Mouse (Mus musculus): ENCODE results near the gene Rbm42. TPM values are rescaled to one million over a fixed set of nuclear protein-coding genes. Genes with fewer than 3 reads are reported as not detected.

Gene Rbm42
- polyA plus RNA-seq, 1 experiment from 2014 or later = 119 TPM

- Histone ChIP-seq H3K27ac (ENCODE audit: low read depth, low read length) (no peak overlapping the region), H3K4me1 (replicated peaks; ENCODE audit: control insufficient read depth, insufficient read depth, low read length) (peaks cover 2% of the 10 kb centered on the region; the same call in 1 of the 2 replicates), H3K36me3 (ENCODE audit: control insufficient read depth, insufficient read depth, low read length) (no peaks in the 10 kb centered on the region), H3K9ac (ENCODE audit: low read depth, low read length) (no peak overlapping the region), H3K4me3 (ENCODE audit: low read depth, low read length) (no peak overlapping the region), H3K4me2 (replicated peaks; ENCODE audit: low read depth, low read length) (no peak overlapping the region), H3K27me3 (ENCODE audit: control insufficient read depth, insufficient read depth, low read length) (peaks cover 22% of the 10 kb centered on the region), H3K9me3 (ENCODE audit: control insufficient read depth, low read length) (no peaks in the 10 kb centered on the region)
- no peak for ATAC-seq (ENCODE audit: low FRiP score)
- no peak for DNase-seq (ENCODE audit: low spot score)
Observed at GRCm38 (mm10) chr7:30629013-30629412, 21.1 kb downstream of the Rbm42 start.

- no peak overlapping the region for H3K4me3 ChIP-seq (ENCODE audit: low read depth, low read length)
- 0 out of 2 replicates have a peak, but pooled peaks cover 8% of the 10 kb centered on the region for H3K36me3 ChIP-seq (ENCODE audit: control insufficient read depth, insufficient read depth, low read length)
- H3K9ac ChIP-seq (ENCODE audit: low read depth, low read length) = no peak overlapping the region
- no peak overlapping the region for H3K27ac ChIP-seq (ENCODE audit: low read depth, low read length)
- H3K9me3 ChIP-seq (ENCODE audit: control insufficient read depth, low read length) = no peaks in the 10 kb centered on the region
- H3K4me1 ChIP-seq (replicated peaks; ENCODE audit: control insufficient read depth, insufficient read depth, low read length) = peaks cover 2% of the 10 kb centered on the region; the same call in 1 of the 2 replicates
- 85% methylated on average over 5 of the region's 5 CpGs for WGBS
- DNase-seq (ENCODE audit: low spot score) (no peak), ATAC-seq (ENCODE audit: low FRiP score) (no peak)
- no peak overlapping the region for H3K4me2 ChIP-seq (replicated peaks; ENCODE audit: low read depth, low read length)
- peaks cover 2% of the 10 kb centered on the region; the same call in 1 of the 2 replicates for H3K27me3 ChIP-seq (ENCODE audit: control insufficient read depth, insufficient read depth, low read length)
Observed at GRCm38 (mm10) chr7:30626647-30627046, 23.5 kb downstream of the Rbm42 start.

- peak; percentile 91 for ATAC-seq (ENCODE audit: low FRiP score)
- H3K4me2 ChIP-seq (replicated peaks; ENCODE audit: low read depth, low read length) = peak within 1 kb of the TSS; percentile 61
Observed at GRCm38 (mm10) chr7:30625530-30626384, 24.4 kb downstream of the Rbm42 start, which contains the start of gene Cox6b1. Gene Cox6b1 (minus strand): TSS chr7:30626151.

GRCm38 (mm10) chr7:30619202-30619601 lies 30.9 kb downstream of the Rbm42 start:
- H3K9ac ChIP-seq (ENCODE audit: low read depth, low read length) = no peak overlapping the region
- no peak overlapping the region for H3K27ac ChIP-seq (ENCODE audit: low read depth, low read length)
- H3K4me3 ChIP-seq (ENCODE audit: low read depth, low read length) = no peak overlapping the region
- no peaks in the 10 kb centered on the region for H3K4me1 ChIP-seq (replicated peaks; ENCODE audit: control insufficient read depth, insufficient read depth, low read length)
- no peaks in the 10 kb centered on the region for H3K9me3 ChIP-seq (ENCODE audit: control insufficient read depth, low read length)
- no peak for ATAC-seq (ENCODE audit: low FRiP score)
- H3K4me2 ChIP-seq (replicated peaks; ENCODE audit: low read depth, low read length) = no peak overlapping the region
- peaks cover 18% of the 10 kb centered on the region for H3K36me3 ChIP-seq (ENCODE audit: control insufficient read depth, insufficient read depth, low read length)
- H3K27me3 ChIP-seq (ENCODE audit: control insufficient read depth, insufficient read depth, low read length) = no peaks in the 10 kb centered on the region
- peak; percentile 52 for DNase-seq (ENCODE audit: low spot score)
- 84% methylated on average over 3 of the region's 3 CpGs for WGBS

More at GRCm38 (mm10) chr7:30625530-30626384, 24.4 kb downstream of the Rbm42 start, which contains the start of gene Cox6b1:
- H3K9ac ChIP-seq (ENCODE audit: low read depth, low read length) = peak within 1 kb of the TSS; percentile 87
- 2% methylated on average over 44 of the region's 44 CpGs for WGBS
- H3K4me3 ChIP-seq (ENCODE audit: low read depth, low read length) = peak within 1 kb of the TSS; percentile 87
- H3K27ac ChIP-seq (ENCODE audit: low read depth, low read length) = no peak within 1 kb of the TSS
- DNase-seq (ENCODE audit: low spot score) = peak; percentile 95
- peaks cover 2% of the 10 kb centered on the region; the same call in 1 of the 2 replicates for H3K4me1 ChIP-seq (replicated peaks; ENCODE audit: control insufficient read depth, insufficient read depth, low read length)
- no peaks in the 10 kb centered on the region for H3K9me3 ChIP-seq (ENCODE audit: control insufficient read depth, low read length)
- H3K36me3 ChIP-seq (ENCODE audit: control insufficient read depth, insufficient read depth, low read length) = 0 out of 2 replicates have a peak, but pooled peaks cover 8% of the 10 kb centered on the region
- peaks cover 2% of the 10 kb centered on the region; the same call in 1 of the 2 replicates for H3K27me3 ChIP-seq (ENCODE audit: control insufficient read depth, insufficient read depth, low read length)

GRCm38 (mm10) chr7:30618658-30619057 lies 31.5 kb downstream of the Rbm42 start:
- H3K9me3 ChIP-seq (ENCODE audit: control insufficient read depth, low read length) = no peaks in the 10 kb centered on the region
- DNase-seq (ENCODE audit: low spot score) (no peak), ATAC-seq (ENCODE audit: low FRiP score) (no peak)
- H3K4me2 ChIP-seq (replicated peaks; ENCODE audit: low read depth, low read length) = no peak overlapping the region
- no peaks in the 10 kb centered on the region for H3K27me3 ChIP-seq (ENCODE audit: control insufficient read depth, insufficient read depth, low read length)
- WGBS = 90% methylated on average over 9 of the region's 9 CpGs
- no peak overlapping the region for H3K4me3 ChIP-seq (ENCODE audit: low read depth, low read length)
- H3K9ac ChIP-seq (ENCODE audit: low read depth, low read length) = no peak overlapping the region
- H3K4me1 ChIP-seq (replicated peaks; ENCODE audit: control insufficient read depth, insufficient read depth, low read length) = no peaks in the 10 kb centered on the region
- H3K36me3 ChIP-seq (ENCODE audit: control insufficient read depth, insufficient read depth, low read length) = peaks cover 18% of the 10 kb centered on the region
- H3K27ac ChIP-seq (ENCODE audit: low read depth, low read length) = no peak overlapping the region

GRCm38 (mm10) chr7:30615049-30615760 lies 34.9 kb downstream of the Rbm42 start:
- no peak overlapping the region for H3K9ac ChIP-seq (ENCODE audit: low read depth, low read length)
- DNase-seq (ENCODE audit: low spot score) = no peak
- no peak overlapping the region for H3K4me2 ChIP-seq (replicated peaks; ENCODE audit: low read depth, low read length)
- no peaks in the 10 kb centered on the region for H3K4me1 ChIP-seq (replicated peaks; ENCODE audit: control insufficient read depth, insufficient read depth, low read length)
- no peak for ATAC-seq (ENCODE audit: low FRiP score)
- H3K27ac ChIP-seq (ENCODE audit: low read depth, low read length) = no peak overlapping the region
- no peaks in the 10 kb centered on the region for H3K9me3 ChIP-seq (ENCODE audit: control insufficient read depth, low read length)
- H3K4me3 ChIP-seq (ENCODE audit: low read depth, low read length) = no peak overlapping the region
- H3K27me3 ChIP-seq (ENCODE audit: control insufficient read depth, insufficient read depth, low read length) = no peaks in the 10 kb centered on the region
- WGBS = 61% methylated on average over 5 of the region's 5 CpGs
- H3K36me3 ChIP-seq (ENCODE audit: control insufficient read depth, insufficient read depth, low read length) = peaks cover 10% of the 10 kb centered on the region

- Histone ChIP-seq H3K27me3 (ENCODE audit: control insufficient read depth, insufficient read depth, low read length) (no peaks in the 10 kb centered on the region), H3K9me3 (ENCODE audit: control insufficient read depth, low read length) (no peaks in the 10 kb centered on the region), H3K27ac (ENCODE audit: low read depth, low read length) (no peak overlapping the region), H3K36me3 (ENCODE audit: control insufficient read depth, insufficient read depth, low read length) (peaks cover 10% of the 10 kb centered on the region), H3K4me1 (replicated peaks; ENCODE audit: control insufficient read depth, insufficient read depth, low read length) (no peaks in the 10 kb centered on the region), H3K4me2 (replicated peaks; ENCODE audit: low read depth, low read length) (no peak overlapping the region), H3K9ac (ENCODE audit: low read depth, low read length) (no peak overlapping the region), H3K4me3 (ENCODE audit: low read depth, low read length) (no peak overlapping the region)
- DNase-seq (ENCODE audit: low spot score) (no peak), ATAC-seq (ENCODE audit: low FRiP score) (no peak)
- WGBS = 87% methylated on average over 2 of the region's 2 CpGs
Observed at GRCm38 (mm10) chr7:30614454-30614853, 35.7 kb downstream of the Rbm42 start.

- ATAC-seq (ENCODE audit: low FRiP score) (peak; percentile 27; the same call in 1 of the 2 replicates), DNase-seq (ENCODE audit: low spot score) (peak; percentile 79)
- 24% methylated on average over 14 of the region's 14 CpGs for WGBS
- Histone ChIP-seq H3K27me3 (ENCODE audit: control insufficient read depth, insufficient read depth, low read length) (no peaks in the 10 kb centered on the region), H3K4me1 (replicated peaks; ENCODE audit: control insufficient read depth, insufficient read depth, low read length) (no peaks in the 10 kb centered on the region), H3K36me3 (ENCODE audit: control insufficient read depth, insufficient read depth, low read length) (peaks cover 6% of the 10 kb centered on the region), H3K9ac (ENCODE audit: low read depth, low read length) (no peak overlapping the region), H3K27ac (ENCODE audit: low read depth, low read length) (no peak overlapping the region), H3K9me3 (ENCODE audit: control insufficient read depth, low read length) (no peaks in the 10 kb centered on the region), H3K4me2 (replicated peaks; ENCODE audit: low read depth, low read length) (no peak overlapping the region), H3K4me3 (ENCODE audit: low read depth, low read length) (no peak overlapping the region)
Observed at GRCm38 (mm10) chr7:30613529-30614112, 36.5 kb downstream of the Rbm42 start.

Data from hindbrain, embryonic 11.5 days (tissue).